Mouse (Mus musculus) hindbrain, postnatal 0 days (tissue): ENCODE measurements around the gene Rbmx. TPM values are rescaled to one million over a fixed set of nuclear protein-coding genes. Genes with fewer than 3 reads are reported as not detected.

Experiments used
- ATAC-seq: fragments of 200-750 bp; cut with Nextera tagmentation; 2 replicates; pipeline ENCODE4 v1.8.0; 2017; ENCODE audit warnings: mild to moderate bottlenecking, moderate TSS enrichment, moderate library complexity
- DNase-seq: peaks from one replicate; pipeline ENCODE4 v3.0.0-alpha.2; 2015; ENCODE audit warnings: low spot score
- H3K27ac ChIP-seq: fragments of 300-500 bp; sonication (generic); 2 replicates; pipeline ENCODE4 v1.5.1; 2014; ENCODE audit warnings: mild to moderate bottlenecking
- H3K27me3 ChIP-seq: fragments of 300-500 bp; sonication (generic); 2 replicates; pipeline ENCODE4 v1.6.1; 2014; ENCODE audit warnings: low read length, mixed read lengths; ENCODE audit not compliant: insufficient read depth
- H3K36me3 ChIP-seq: fragments of 300-500 bp; sonication (generic); 2 replicates; pipeline ENCODE4 v1.6.1; 2014; ENCODE audit warnings: low read length, mixed read lengths; ENCODE audit not compliant: insufficient read depth
- H3K4me1 ChIP-seq: fragments of 300-500 bp; sonication (generic); 2 replicates; pipeline ENCODE4 v1.6.1; 2014; ENCODE audit warnings: antibody characterized with exemption, low read length, mixed read lengths; ENCODE audit not compliant: insufficient read depth
- H3K4me2 ChIP-seq: fragments of 300-500 bp; sonication (generic); 2 replicates; pipeline ENCODE4 v1.6.1; 2014; ENCODE audit warnings: low read depth, mild to moderate bottlenecking, low read length, moderate library complexity, mixed read lengths
- H3K4me3 ChIP-seq: fragments of 300-500 bp; sonication (generic); 2 replicates; pipeline ENCODE4 v1.5.1; 2014; ENCODE audit warnings: low read length
- H3K9ac ChIP-seq: fragments of 300-500 bp; sonication (generic); replicated peaks from 2 replicates; pipeline ENCODE4 v1.6.1; 2014; ENCODE audit warnings: mild to moderate bottlenecking, low read length, moderate library complexity, mixed read lengths
- H3K9me3 ChIP-seq: fragments of 300-500 bp; sonication (generic); 2 replicates; pipeline ENCODE4 v1.6.1; 2016; ENCODE audit warnings: low read length, mixed read lengths
- CTCF ChIP-seq: IDR thresholded peaks from 2 replicates; pipeline ENCODE4 v1.5.1; 2016; ENCODE audit warnings: antibody characterized with exemption, control low read depth, low read depth
- WGBS: fragments of 180-500 bp; shearing (Covaris S2); extraction: QIAGEN DNeasy Blood & Tissue Kit; methylation state at CpG from one replicate; pipeline ENCODE4 v1.1.7; 2014; 5-methylcytosine and 5-hydroxymethylcytosine counted together
- polyA plus RNA-seq: library from polyadenylated mRNA; unstranded; fragments of >200 nt; fragmentation: Nextera tagmentation; extraction: Ambion mirVana; gene quantifications from 2 replicates; pipeline ENCODE4 v1.2.1, GENCODE M21; 2015
- total RNA-seq: library from RNA; depleted of rRNA; stranded (reverse); fragments of >200 nt; gene quantifications from 2 replicates; pipeline ENCODE4 v1.2.3, GENCODE M21; 2014; rRNA removed

The Rbmx gene
- total RNA-seq (81.8 and 86.3 TPM in 2 replicates), polyA plus RNA-seq (110 and 117 TPM in 2 replicates)

DNA sequence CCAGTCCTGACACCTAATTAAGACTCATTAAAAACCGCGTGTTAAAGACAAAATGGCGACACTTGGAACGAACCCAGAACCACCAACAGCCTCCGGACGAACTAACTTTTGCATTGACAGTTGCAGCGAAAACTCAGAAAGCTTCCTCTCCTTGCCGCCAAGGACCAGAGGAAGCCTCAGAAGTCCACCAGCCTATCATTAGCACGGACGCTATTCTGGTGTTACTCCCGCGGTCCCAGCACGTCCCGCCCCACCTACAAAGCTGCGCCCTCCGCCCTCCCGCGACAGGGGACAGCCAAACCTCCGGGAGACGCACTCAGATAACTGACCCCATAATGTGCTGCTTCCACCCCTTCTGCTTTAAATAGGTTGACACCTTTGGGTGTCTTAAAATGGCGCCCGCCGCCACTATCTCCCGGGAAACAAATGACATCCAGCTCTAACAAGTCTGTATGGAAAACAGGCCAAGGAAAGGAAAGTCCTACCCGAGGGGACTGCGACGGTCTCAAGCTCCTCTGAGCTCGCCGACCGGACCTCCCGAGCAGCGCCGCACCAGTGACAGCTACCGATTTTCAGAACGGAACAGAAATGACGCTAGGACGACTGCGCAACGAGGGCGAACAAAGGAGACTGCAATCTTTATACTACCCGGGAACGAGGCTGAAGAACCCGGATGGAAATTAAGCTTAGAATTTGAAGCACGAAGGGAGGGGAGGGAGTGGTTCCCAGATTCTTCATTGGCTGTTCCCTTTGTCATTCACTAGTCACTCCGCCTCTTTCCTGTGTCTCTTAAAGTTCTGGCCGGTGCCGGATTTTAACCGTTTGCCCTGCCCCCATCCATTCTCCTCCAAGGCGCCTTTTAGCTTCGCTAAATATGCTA is at the start of gene Rbmx:
Gene Rbmx (minus strand): TSS at position 670 of the 880 bp plus-strand sequence.
- peak within 1 kb of the TSS; percentile 91 for H3K27ac ChIP-seq
- no peaks in the 10 kb centered on the region; the same call in 1 of the 2 replicates for H3K36me3 ChIP-seq
- peak within 1 kb of the TSS; percentile 51 for H3K4me2 ChIP-seq
- WGBS: 21% methylated on average over 50 of the region's 50 CpGs
- no peaks in the 10 kb centered on the region for H3K4me1 ChIP-seq
- peak within 1 kb of the TSS; percentile 57 for H3K4me3 ChIP-seq
- ATAC-seq (peak; percentile 98), DNase-seq (peak; percentile 93)
- no peak for TF ChIP-seq CTCF
- no peaks in the 10 kb centered on the region for H3K27me3 ChIP-seq
- no peaks in the 10 kb centered on the region for H3K9me3 ChIP-seq
- H3K9ac ChIP-seq: peak within 1 kb of the TSS; percentile 71

DNA sequence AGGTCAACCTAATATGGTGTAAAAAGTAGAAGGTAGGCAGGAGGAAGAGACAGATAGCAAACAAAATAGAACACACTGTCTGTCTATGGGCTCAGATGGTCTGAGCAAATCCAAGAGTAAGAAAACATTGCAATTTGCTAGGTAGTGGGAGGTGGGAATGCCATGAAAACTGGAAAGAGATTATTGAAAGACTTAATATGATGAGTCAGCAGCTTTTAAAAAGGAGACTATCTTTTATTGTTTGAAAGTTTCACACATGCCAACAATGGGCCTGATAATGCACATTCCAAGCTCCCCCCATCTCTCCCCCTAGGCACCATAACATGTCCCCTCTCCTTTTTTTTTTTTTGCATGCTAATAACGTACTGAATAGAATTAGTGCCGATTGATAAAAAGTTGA is 41.1 kb upstream of the Rbmx start:
- Histone ChIP-seq H3K9me3 (no peaks in the 10 kb centered on the region), H3K9ac (no peak overlapping the region), H3K36me3 (no peaks in the 10 kb centered on the region), H3K4me3 (no peak overlapping the region), H3K27me3 (no peaks in the 10 kb centered on the region), H3K4me1 (no peaks in the 10 kb centered on the region), H3K4me2 (no peak overlapping the region), H3K27ac (no peak overlapping the region)
- no peak for TF ChIP-seq CTCF
- WGBS: 72% methylated on average over 2 of the region's 2 CpGs
- ATAC-seq: no peak
- no peak for DNase-seq

- no peaks in the 10 kb centered on the region for H3K36me3 ChIP-seq
- no peak overlapping the region for H3K4me3 ChIP-seq
- H3K9ac ChIP-seq: no peak overlapping the region
- TF ChIP-seq CTCF: peak; percentile 60
- no peaks in the 10 kb centered on the region for H3K27me3 ChIP-seq
- H3K4me2 ChIP-seq: no peak overlapping the region
- no peaks in the 10 kb centered on the region for H3K9me3 ChIP-seq
- no peaks in the 10 kb centered on the region for H3K4me1 ChIP-seq
- peak; percentile 61 for DNase-seq
- no peak overlapping the region for H3K27ac ChIP-seq
- no peak for ATAC-seq
- WGBS: 16% methylated on average over 2 of the region's 2 CpGs
Observed at GRCm38 (mm10) chrX:57431610-57432009, 38.8 kb upstream of the Rbmx start.

DNA sequence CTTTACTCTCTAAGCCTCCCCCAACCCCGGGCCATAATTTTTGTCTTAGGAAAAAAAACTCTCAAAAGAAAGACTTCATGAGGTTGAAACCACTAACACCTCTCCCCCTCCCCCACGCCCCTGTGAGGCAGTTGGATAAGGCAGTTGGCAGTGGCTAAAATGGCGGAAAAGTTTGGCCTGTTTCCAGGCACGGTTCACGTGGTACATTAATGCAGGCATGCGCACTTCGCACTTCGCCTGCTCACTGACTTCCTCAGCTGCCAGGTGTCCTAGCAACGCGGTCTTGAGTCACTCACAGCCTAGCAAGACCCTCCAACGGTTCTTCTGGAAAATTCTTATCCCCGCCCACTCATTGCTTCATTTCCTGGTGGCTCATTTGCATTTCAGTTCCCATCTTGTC is 15.9 kb upstream of the Rbmx start, which contains the start of gene Gm364:
Gene Gm364 (plus strand): TSS at position 386 of the 400 bp plus-strand sequence.
- Histone ChIP-seq H3K4me2 (no peak within 1 kb of the TSS), H3K27me3 (no peaks in the 10 kb centered on the region), H3K4me3 (no peak within 1 kb of the TSS), H3K9me3 (no peaks in the 10 kb centered on the region), H3K27ac (no peak within 1 kb of the TSS), H3K4me1 (no peaks in the 10 kb centered on the region), H3K9ac (no peak within 1 kb of the TSS), H3K36me3 (no peaks in the 10 kb centered on the region)
- no peak for TF ChIP-seq CTCF
- ATAC-seq: no peak
- WGBS: 83% methylated on average over 12 of the region's 12 CpGs
- no peak for DNase-seq

DNA sequence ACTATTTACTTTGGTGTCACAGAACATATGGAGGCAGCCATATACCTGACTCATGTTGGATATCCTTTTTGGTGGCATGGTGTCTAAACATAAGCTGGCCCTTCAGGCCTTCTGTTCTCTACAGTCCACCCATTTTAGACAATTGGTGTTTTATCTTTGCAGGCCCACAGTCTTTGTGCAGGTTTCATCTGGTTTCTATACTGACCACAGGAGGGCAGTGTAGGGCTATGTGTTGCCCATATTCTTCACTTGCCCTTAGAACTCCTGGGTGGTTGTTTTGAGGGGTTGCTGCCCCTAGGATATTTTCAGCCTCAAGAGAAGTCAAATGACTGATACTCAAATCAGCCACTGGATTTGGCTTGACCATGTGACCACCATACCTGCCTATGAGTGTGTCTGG is 10.8 kb upstream of the Rbmx start:
- DNase-seq (peak; percentile 35), ATAC-seq (no peak)
- no peak overlapping the region for H3K4me2 ChIP-seq
- H3K4me3 ChIP-seq: no peak overlapping the region
- no peaks in the 10 kb centered on the region for H3K27me3 ChIP-seq
- H3K36me3 ChIP-seq: no peaks in the 10 kb centered on the region
- TF ChIP-seq CTCF: peak; percentile 57
- no peaks in the 10 kb centered on the region for H3K9me3 ChIP-seq
- H3K9ac ChIP-seq: no peak overlapping the region
- no peaks in the 10 kb centered on the region for H3K4me1 ChIP-seq
- no peak overlapping the region for H3K27ac ChIP-seq

GRCm38 (mm10) chrX:57401388-57401787 is 8.6 kb upstream of the Rbmx start:
- H3K4me2 ChIP-seq: no peak overlapping the region
- no peak overlapping the region for H3K9ac ChIP-seq
- no peaks in the 10 kb centered on the region for H3K36me3 ChIP-seq
- H3K4me1 ChIP-seq: no peaks in the 10 kb centered on the region
- no peaks in the 10 kb centered on the region for H3K27me3 ChIP-seq
- no peak for TF ChIP-seq CTCF
- no peak overlapping the region for H3K4me3 ChIP-seq
- DNase-seq (no peak), ATAC-seq (no peak)
- no peak overlapping the region for H3K27ac ChIP-seq
- H3K9me3 ChIP-seq: no peaks in the 10 kb centered on the region
- 73% methylated on average over 1 of the region's 1 CpGs for WGBS

- H3K4me1 ChIP-seq: no peaks in the 10 kb centered on the region
- H3K36me3 ChIP-seq: no peaks in the 10 kb centered on the region; the same call in 1 of the 2 replicates
- peak overlapping the region; percentile 57 for H3K4me3 ChIP-seq
- H3K9ac ChIP-seq: 0 out of 2 replicates have a peak overlapping the region, but pooled peaks have one; percentile 28
- H3K4me2 ChIP-seq: peak overlapping the region; percentile 48
- ATAC-seq (0 out of 2 replicates have a peak, but pooled peaks have one; percentile 18), DNase-seq (peak; percentile 5)
- TF ChIP-seq CTCF: no peak
- no peaks in the 10 kb centered on the region for H3K27me3 ChIP-seq
- WGBS: 26% methylated on average over 7 of the region's 7 CpGs
- no peak overlapping the region for H3K27ac ChIP-seq
- no peaks in the 10 kb centered on the region for H3K9me3 ChIP-seq
Observed at GRCm38 (mm10) chrX:57393412-57393811, 576 bp upstream of the Rbmx start.
